Mouse (Mus musculus) monocyte, adult 5-6 weeks (primary cell): ENCODE data around the gene Rad51b. TPM values are rescaled to one million over a fixed set of nuclear protein-coding genes. Genes with fewer than 3 reads are reported as not detected.

Experiments used
- ATAC-seq: fragments of 153-309, 156-312 bp; replicated peaks from 2 replicates; pipeline ENCODE4 v1.8.0; 2017; ENCODE audit warnings: mild to moderate bottlenecking; ENCODE audit not compliant: low TSS enrichment, insufficient number of reproducible peaks, severe bottlenecking, poor library complexity, low FRiP score
- total RNA-seq: library from RNA; stranded (forward); fragments of 200-1000, 200-491, 200-594 nt; gene quantifications from 3 replicates; pipeline ENCODE4 v1.2.3, GENCODE M21; 2017

Rad51b gene
- total RNA-seq, 1 experiment from 2014 or later = not detected

DNA sequence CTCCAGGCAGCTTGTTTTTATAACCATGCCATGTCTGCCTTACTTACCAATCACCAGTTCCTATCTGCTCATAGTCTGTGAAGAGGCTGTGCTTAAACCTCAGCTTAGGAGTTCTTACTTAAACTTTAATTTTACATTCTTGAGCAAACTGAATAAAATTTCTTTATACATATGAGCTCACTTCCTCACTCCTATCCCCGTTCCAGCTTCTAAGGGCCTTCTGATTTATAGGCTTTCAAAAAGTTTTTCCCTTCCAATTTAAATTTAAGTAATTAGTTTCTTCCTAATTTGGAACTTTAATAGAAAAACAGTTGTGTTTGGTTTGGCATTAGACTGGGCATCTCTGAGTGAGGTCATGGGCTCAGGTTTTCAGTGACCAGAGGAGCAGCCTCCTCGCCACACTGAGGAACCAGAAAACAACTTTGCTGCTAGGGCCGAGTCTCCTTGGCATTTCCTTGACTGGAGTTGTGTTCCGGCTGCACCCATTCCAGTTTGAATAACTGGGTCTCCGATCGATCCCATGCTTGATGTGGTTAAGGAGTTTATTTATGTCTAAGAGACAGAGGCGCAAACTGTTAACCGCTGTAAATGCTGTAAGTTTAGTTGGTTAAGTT, 115.9 kb downstream of the Rad51b start:
- ATAC-seq = no peak

DNA sequence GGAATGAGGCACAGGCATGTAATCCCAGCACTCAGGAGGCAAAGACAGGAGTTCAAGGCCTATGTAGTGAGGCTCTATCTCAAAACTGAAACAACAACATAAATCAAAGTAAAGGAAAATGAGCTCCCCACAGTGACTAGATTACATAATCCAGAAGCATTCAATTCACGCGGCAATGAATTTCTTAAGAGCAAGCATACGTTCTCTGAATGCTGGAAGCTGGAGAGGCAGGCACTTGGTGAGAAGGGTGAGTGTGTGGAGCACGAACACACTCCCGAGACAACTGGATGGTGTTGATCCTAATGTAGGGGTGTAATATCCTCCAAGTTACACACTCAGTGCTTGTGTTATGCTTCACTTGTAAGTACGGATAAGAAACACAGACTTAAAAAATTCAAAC, 120.3 kb downstream of the Rad51b start:
- no peak for ATAC-seq

DNA sequence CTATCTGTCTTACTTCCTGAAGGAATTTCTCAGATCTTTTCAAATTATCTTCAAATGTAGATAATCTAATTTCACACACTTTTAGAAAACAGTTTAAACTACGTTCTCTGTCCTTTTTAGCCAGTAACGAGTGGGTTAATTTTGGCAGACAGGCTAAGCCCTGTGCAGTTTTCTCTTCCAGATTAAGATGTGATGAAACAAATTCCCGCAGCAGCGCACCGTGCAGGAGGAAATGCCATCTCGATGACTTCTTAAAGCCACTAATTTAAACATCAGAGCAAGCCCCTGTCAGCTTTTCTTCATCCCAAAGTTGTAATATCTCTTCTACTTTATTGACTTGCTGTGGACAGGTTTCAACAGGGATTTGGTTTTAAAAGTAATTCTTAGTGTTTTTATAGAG, 123.5 kb downstream of the Rad51b start:
- no peak for ATAC-seq

DNA sequence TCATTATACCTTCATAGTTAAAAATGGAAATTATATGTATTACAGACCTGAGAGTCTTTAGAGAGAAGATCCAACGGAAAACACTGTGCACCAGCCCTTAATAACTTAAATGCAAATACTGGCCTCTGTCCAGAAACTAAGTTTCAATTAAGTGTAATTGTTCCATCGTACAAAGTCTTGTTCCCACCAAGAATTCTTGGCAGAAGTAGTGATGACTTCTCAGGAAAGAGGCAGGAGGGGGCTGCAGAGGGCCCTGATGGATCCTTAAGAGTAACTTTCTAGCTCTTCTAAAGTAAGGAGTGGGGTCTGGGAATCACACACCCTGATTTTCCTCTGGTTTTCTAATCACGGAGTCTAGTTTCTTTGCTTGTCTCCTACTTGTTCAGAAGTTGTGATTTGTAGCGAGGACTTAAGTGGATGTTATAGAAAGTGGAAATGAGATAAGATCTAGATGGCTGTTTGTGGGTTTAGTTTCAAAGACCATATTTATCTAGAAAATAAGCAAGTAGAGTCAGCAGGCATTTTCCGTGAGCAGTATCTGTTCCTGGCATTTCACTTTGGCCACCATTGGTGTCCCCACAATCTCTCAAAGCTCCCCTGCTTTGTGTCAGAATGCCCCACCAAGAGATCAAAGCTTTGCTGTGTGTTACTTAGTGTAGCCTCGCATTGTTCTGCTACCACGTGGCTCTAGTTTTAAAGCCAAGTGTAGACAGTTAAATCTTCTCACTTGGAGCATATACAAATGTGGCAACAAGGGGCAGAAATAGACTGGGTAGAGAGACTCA, 132.6 kb downstream of the Rad51b start:
- ATAC-seq = no peak

DNA sequence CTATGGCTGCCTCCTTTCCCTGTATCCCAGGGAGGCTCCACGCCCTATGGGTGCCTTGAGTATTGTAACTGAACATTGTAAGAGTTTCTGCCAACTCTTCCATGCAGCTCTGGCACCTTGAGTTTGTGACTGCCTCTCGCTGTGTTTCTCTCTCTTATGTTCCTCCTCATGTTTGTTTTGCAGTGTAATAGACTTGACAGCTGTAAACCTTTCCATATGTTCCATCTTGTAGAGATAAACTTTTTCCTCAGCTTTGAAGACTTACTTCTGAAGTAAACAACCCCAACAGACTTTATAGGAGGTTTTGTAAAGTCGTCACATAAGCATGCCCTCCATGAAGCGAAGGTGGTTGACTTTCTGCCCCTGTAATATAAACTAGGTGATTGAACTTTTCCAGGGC, 134.1 kb downstream of the Rad51b start:
- no peak for ATAC-seq

DNA sequence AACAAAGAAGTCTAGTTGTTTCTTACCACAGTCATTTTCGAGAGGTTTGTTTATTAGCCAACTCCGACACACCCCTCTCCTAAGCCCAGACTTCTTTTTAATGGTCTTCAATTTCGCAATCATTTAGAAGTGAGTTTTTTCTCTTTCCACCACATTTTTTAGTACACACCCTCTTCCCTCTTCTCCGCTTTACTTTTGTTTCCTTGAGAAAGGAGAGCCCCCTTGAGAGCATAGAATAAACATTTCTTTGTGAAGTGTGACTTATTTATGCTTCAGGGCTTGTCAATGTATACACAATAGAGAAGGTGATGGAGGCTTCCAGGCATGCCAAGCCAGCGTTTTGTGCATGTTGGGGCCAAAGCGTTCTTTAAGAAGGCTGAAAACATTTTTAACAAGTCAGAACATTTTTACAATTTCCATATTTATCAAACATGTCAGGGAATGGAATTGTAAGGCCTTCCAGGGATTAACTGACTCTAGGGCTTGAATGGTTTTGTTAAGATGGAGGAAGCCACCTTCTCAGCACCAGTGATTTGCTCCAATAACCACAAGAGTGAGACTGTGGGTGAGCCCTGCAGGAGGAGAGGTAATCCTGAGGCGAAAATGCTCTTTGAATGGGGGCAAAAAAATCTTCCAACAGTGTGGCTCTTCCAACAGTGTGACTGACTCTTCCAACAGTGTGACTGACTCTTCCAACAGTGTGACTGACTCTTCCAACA, 136.8 kb downstream of the Rad51b start:
- no peak for ATAC-seq

DNA sequence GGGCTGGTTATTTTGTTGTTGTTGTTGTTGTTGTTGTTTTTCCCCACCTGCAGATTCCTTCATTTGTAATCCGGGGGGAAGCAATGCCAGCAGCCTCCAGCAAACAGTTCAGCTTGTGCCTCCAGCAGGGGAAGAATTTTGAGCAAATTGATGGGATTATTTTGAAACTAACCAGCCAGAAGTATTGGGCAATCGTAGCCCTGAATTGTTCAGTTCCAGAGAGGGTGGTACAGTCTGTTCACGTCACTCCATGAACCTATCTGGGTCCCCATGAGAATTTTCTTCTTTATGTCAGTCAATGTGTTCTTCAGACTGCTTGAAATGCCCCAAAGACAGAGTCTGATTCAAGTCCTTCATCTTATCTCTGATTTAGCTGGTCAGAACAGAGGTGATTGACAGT, 138.4 kb downstream of the Rad51b start:
- ATAC-seq = no peak

DNA sequence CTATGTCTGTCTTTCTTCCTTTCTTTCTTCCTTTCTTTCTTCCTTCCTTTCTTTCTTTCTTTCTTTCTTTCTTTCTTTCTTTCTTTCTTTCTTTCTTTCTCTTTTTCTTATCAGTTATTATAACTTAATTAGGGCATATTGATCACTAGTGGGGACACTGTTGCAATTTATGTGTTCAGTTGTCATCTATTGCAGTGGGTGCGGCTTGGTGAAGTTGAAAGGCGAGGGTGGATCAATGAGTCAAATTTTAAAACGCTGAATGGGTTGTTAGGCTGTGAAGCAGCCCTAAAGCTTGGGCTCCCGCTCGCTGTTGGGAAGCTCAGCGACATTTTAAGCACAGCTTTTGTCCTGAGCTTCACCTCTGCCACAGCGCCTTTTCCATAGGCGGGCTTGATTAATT, 139.0 kb downstream of the Rad51b start:
- ATAC-seq = no peak

DNA sequence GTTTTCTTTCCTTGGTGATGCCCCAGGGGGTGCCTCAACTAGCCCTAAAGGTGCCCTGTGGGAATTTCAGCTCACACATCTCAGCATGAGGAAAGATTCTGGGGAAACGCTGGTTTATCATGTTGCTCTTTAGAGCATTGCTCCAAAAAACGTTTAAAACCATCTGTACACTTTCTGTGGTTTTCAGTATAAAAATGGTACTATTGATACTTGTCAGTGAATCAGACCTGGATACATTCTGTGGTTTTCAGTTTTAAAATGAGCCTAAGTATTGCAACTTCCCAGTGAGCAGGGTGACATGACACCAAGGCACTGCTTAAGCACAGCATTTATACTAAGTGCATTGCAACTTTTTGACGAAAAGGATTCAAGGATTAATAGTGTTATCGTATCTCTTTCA, 139.8 kb downstream of the Rad51b start:
- ATAC-seq = no peak

DNA sequence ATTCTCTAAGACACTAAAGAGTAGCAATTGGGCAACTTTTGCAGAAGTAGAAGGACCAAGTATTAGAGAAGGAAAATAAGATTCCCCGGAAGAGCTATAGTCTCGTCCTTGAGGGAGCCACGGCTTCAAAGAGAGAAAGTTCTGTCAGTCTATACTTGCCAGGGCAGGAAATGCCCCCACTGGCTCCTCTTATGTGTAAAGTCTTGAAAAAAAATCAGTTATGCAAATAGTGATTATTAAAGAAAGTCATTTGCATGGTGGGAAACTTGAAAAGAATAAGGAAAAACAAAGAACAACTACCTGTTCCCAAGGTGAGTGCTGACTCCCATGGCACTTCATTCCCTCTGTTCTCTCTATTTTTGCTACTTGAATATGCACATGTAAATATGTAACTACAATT, 140.5 kb downstream of the Rad51b start:
- ATAC-seq = no peak

DNA sequence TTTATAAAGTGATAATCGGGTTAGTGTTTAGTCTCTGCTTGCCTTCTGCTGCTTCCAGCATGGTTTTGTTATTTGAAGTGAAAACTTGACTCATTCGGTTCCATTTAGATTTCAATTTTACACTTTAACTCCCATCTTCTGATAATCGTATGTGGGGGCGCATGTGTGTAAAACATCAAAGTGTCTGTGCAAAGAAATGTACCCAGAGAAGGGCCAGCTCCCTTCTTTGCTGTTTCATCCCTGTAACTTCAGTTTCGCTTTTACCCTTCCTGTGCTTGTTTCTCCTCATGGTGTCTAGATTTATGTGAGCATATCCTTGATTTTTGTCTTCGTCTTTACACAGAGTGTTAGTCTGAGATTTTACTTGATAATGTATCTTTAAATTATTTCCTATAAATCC, 142.9 kb downstream of the Rad51b start:
- ATAC-seq = no peak

DNA sequence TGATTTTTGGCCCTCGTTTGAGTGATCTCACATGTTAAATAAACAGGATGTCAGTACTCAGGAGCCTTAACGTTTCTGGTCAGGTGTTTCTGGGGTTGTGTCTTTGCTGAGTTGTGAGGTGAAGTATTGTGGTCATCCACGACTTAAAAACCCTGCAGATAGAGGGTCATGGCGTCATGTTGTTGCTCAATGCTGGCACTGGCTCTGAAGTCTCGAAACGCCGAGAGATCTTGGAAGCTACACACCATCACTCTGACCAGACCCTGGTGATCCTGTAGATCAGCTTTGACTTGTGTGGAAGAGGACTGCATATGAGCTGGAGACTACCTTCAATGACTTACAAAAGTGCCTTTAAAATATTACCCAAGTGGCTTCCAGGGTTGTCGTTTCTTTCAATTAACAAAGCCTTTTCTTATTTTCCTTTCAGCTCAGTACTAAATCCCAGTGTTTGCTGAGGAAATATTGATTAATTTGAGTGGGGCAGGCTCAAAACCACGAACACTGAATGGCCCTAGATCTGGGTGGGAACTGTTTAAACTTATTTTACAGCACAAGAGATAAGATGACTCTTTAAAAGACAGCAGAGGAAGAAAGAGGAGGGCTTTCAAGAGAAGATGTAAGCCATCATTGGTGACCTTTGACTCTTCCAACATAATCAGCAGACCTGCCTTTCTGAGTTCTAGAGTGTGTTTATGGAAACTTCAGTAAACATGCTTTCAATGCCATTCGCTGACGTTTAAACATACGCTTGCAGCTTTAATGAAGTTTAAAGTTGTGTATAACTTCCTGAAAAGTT, 144.3 kb downstream of the Rad51b start:
- 0 out of 2 replicates have a peak, but pooled peaks have one; percentile 19 for ATAC-seq

DNA sequence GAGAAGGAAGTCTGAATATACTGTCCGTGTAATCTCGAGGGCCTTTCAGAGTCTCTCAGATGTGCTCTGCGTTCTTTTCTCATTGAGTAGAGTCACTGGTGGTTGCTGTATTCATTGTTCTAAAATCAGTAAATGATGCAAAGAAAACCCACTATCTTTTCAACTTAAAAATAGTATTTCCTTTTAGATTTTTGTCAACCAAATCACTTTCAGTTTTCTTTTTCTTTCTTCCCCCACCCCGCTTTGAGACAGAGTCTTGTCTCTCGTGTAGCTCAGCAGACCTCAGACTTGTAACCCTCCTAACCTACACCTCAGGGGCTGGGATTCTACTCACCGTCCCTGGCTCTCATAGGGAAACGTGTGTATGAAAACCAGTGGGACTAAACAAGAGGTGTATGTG, 145.0 kb downstream of the Rad51b start:
- ATAC-seq = no peak

DNA sequence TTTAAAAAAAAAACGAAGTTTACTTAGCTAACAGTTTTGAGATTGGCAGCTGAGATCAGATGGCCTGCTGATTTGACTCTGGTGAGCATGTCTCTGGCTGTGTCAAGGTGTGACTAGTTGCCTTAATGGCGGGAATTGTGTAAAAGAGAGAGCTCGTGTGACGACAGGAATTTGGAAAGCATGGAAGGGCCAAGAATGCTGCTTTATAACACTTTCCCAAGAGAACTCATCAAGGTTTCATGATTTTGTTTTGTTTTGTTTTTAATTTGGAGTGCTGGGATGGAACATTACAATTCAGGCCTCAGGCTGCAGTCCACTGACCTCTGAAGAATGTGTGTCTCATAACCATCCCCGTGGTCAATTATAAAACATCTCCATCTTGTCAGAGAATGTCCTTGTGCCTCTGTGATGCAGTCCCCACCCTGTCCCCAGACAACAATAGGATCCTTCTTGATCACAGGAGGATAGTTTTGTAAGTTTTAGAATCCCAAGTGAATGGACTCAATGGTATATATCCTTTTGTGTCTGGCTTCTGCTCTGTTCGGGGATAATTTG, 145.8 kb downstream of the Rad51b start:
- no peak for ATAC-seq

DNA sequence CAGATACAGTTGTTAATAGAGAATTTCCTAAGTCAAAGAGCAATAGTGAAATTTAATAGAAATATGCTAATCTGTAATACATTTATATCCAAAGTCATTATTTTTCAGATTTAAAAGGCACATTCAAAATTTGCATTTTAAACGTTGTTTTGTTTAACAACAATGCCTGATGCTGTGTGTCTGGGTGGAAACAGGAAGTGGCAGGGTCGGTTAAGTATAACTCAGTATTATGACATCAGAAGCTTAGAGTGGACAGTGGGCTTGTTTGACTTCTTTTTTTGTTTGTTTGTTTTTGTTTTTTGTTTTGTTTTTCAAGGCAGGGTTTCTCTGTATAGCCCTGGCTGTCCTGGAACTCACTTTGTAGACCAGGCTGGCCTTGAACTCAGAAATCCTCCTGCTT, 147.6 kb downstream of the Rad51b start:
- no peak for ATAC-seq

DNA sequence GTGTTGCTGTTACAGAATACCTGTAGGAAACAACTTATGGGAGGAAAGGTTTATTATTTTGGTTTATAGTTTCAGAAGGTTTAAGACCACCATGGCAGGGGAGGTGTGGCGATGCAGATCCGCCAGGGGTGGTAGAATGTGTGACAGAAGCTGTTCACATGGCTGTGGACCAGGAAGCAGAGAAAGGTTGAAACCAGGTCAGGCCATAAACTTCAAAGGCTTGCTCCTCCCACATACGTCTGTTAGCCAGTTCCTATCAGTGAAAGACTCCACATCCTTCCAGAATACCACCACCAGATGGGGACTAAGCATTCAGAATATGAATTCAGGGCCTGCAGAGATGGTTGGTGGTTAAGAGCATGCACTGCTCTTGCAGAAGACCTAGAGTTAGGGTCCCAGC, 150.0 kb downstream of the Rad51b start:
- ATAC-seq = no peak

DNA sequence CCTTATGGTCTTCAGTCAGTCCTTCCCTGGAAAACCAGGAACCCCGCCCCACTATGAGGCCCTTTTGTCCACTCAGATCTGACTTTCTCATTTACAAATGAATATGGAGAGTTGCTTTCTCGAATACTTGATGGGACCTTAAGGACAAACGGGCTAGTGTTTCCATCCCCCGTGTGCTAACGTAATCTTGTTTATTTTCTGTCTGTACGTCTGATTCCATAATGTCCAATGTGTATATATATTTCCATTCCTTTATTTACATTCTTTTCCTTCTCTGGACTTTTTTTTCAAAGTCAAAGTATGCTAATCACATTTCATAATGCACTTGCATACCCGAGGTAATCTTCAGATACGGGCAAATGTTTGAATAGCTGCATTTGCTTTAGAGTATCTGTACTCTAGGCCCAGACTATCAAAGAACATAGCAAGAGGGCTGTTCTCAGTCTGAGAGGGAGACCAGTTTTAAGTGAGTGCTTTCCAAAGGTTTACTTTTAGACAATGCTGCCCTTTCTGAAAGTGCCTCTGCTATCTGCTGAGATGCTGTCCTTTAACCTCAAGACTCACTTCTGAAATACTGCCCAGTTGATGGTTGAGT, 152.8 kb downstream of the Rad51b start:
- ATAC-seq = no peak

DNA sequence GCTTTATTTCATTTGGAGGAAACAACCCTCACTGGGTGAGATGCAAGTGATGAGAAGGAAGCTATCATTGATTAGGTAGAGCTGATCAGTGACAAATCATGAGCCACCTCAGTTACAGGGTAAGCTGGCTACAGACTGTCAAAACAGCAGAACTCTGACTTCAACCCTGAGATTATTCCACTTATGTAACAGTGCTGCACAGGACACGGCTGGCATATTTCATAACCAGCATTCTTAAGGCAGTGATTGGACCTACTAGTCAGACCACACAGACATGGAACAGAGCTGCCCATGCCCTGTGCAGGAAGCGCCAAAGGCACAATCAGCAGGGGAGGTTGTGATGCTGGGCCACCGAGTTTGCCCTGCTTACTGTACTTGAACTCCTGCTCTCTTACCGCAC, 155.8 kb downstream of the Rad51b start:
- no peak for ATAC-seq

DNA sequence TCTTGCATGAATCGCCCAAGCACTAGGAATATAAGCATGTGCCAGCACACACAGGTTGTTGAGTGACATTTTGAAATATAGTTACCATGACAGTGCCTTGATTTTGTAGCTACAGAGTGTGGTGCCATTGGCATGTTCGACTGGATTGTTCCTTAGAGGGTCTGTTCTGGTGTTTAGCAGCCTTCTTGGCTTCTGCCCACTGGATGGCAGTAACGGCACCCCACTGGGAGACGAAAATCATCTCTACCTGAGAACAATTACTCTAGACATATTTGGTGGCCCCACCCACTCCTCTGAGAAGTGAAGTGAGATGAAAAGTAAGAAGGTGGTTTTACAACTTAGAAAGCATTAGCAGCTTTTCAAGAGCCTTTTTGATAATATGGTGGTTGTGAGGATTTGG, 156.9 kb downstream of the Rad51b start:
- ATAC-seq = no peak
